Mouse (Mus musculus): ENCODE measurements around the gene Tspo2. TPM values are rescaled to one million over a fixed set of nuclear protein-coding genes. Genes with fewer than 3 reads are reported as not detected.
A peak's percentile ranks its signal among the peaks of the same experiment; 100 is the strongest.

The Tspo2 gene
- polyA plus RNA-seq, 1 experiment from 2014 or later = 3.5 TPM

DNA sequence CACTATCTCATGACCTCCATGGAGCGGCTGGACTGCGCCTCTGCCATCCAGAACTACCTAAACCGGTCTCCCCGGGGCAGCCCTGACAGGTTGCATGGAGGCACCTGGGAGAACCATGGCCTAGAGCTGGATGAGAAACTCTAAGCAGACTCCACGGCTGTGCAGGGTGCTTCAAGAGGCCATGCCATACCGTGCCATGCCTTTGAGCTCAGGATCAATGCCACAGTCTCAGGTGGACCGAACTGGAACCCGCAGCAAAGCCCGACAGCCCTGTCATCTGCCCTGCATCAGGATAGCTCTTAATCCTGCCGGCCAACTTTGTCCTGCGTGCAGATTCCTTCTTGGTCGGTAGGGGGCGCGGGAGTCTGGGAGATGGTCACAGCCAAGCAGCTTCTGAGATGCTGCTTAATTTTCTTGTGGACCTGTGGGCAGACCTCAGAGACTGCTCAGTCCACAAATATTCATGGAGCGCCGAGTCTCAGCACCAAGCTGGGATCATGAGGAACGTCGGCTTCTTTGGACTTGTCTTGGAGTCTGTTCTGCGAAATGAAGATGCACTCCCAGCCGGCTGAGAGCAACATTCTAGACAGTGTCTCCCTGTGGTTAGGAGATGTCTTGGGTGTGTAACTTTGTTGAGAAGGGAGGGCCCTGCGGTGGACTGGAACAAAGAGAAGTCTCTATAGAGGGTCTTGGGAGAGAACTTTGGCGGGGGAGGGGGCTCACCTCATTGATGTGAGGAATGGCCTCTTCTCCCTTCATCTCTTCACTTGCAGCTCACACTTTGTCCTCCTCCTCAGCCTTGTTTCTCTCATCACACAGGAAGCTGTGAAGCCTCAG lies 16.3 kb upstream of the Tspo2 start:
- peak; percentile 93 for ATAC-seq
- Histone ChIP-seq H3K4me3 (replicated peaks) (peak overlapping the region; percentile 25), H3K4me2 (replicated peaks) (peak overlapping the region; percentile 44), H3K27me3 (peaks cover 8% of the 10 kb centered on the region), H3K4me1 (replicated peaks) (no peaks in the 10 kb centered on the region; the same call in 1 of the 2 replicates), H3K9ac (replicated peaks) (0 out of 2 replicates have a peak overlapping the region, but pooled peaks have one; percentile 28), H3K27ac (no peak overlapping the region), H3K36me3 (no peaks in the 10 kb centered on the region), H3K9me3 (no peaks in the 10 kb centered on the region)
- 11% methylated on average over 22 of the region's 22 CpGs for WGBS

GRCm38 (mm10) chr17:48466769-48467394 lies 15.6 kb upstream of the Tspo2 start:
- H3K4me1 ChIP-seq (replicated peaks) = no peaks in the 10 kb centered on the region; the same call in 1 of the 2 replicates
- peak overlapping the region; percentile 25 for H3K4me3 ChIP-seq (replicated peaks)
- no peaks in the 10 kb centered on the region for H3K36me3 ChIP-seq
- ATAC-seq = peak; percentile 71
- WGBS = 43% methylated on average over 22 of the region's 22 CpGs
- peak overlapping the region; percentile 44 for H3K4me2 ChIP-seq (replicated peaks)
- no peak overlapping the region for H3K27ac ChIP-seq
- no peaks in the 10 kb centered on the region for H3K9me3 ChIP-seq
- peaks cover 8% of the 10 kb centered on the region for H3K27me3 ChIP-seq
- 0 out of 2 replicates have a peak overlapping the region, but pooled peaks have one; percentile 28 for H3K9ac ChIP-seq (replicated peaks)

- no peaks in the 10 kb centered on the region for H3K36me3 ChIP-seq
- no peak for ATAC-seq
- H3K27me3 ChIP-seq = peaks cover 8% of the 10 kb centered on the region
- H3K9ac ChIP-seq (replicated peaks) = no peak overlapping the region
- H3K9me3 ChIP-seq = no peaks in the 10 kb centered on the region
- 86% methylated on average over 4 of the region's 4 CpGs for WGBS
- no peak overlapping the region for H3K27ac ChIP-seq
- H3K4me3 ChIP-seq (replicated peaks) = no peak overlapping the region
- H3K4me1 ChIP-seq (replicated peaks) = no peaks in the 10 kb centered on the region; the same call in 1 of the 2 replicates
- H3K4me2 ChIP-seq (replicated peaks) = no peak overlapping the region
Observed at GRCm38 (mm10) chr17:48463391-48463790, 12.1 kb upstream of the Tspo2 start.

DNA sequence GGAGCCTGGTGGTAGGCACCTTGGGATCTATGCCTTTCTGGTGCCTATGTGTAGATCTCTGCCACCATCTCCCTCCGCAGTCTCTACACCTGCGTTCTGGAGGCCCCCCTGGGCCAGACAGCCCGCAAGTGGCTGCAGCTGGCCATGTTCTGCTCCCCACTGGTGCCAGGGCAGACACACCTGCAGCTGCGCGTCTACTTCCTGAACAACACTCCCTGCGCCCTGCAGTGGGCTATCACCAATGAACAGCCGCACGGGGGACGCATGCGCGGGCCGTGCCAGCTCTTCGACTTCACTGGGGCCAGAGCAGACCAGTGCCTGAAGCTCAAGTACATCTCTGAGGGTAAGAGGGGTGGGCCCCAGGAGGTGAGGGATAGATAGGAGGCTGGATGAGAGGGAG lies 10.8 kb upstream of the Tspo2 start:
- Histone ChIP-seq H3K9me3 (no peaks in the 10 kb centered on the region), H3K4me1 (replicated peaks) (no peaks in the 10 kb centered on the region; the same call in 1 of the 2 replicates), H3K9ac (replicated peaks) (no peak overlapping the region), H3K36me3 (no peaks in the 10 kb centered on the region), H3K27me3 (peaks cover 4% of the 10 kb centered on the region), H3K27ac (no peak overlapping the region), H3K4me3 (replicated peaks) (no peak overlapping the region), H3K4me2 (replicated peaks) (no peak overlapping the region)
- WGBS = 93% methylated on average over 13 of the region's 13 CpGs
- ATAC-seq = no peak

DNA sequence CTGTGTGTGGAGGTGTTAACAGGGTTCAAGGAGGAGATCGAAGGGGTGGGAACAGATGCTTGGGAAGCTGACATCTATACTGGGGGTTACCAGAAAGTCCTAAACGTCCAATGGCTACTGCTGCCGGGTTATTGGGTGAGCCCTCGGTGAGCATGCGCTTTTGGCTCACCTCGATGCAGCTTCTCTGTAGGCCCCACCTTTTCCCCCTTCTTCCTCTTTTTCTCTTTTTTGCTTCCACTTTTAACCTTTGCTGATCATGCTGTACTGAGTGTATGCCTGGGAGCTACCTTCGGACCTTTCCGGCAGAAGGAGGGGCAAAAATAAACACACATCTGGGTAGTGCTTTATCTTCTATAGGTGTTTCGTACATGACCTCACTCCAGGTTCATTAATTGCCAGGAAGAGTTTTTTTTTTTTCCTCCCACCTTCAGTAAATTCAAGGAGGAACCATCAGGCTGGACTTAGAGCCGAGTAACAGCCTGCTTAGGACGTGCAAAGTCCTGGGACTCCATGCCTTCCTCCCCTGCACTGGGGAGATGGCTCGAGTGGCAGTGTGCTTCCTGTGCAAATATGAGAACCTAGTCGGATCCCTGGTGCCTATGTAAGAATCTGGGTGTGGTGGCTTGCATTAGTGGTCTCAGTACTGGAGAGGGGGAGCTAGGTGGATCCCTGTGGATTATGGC lies 6.8 kb upstream of the Tspo2 start:
- Histone ChIP-seq H3K36me3 (no peaks in the 10 kb centered on the region), H3K9me3 (no peaks in the 10 kb centered on the region), H3K4me1 (replicated peaks) (no peaks in the 10 kb centered on the region), H3K4me3 (replicated peaks) (no peak overlapping the region), H3K27me3 (no peaks in the 10 kb centered on the region), H3K27ac (no peak overlapping the region), H3K4me2 (replicated peaks) (no peak overlapping the region), H3K9ac (replicated peaks) (no peak overlapping the region)
- ATAC-seq = no peak
- 90% methylated on average over 13 of the region's 13 CpGs for WGBS

- 86% methylated on average over 2 of the region's 2 CpGs for WGBS
- Histone ChIP-seq H3K27ac (no peak overlapping the region), H3K4me3 (replicated peaks) (no peak overlapping the region), H3K36me3 (no peaks in the 10 kb centered on the region), H3K4me1 (replicated peaks) (peaks cover 13% of the 10 kb centered on the region; the same call in 1 of the 2 replicates), H3K9me3 (no peaks in the 10 kb centered on the region), H3K9ac (replicated peaks) (no peak overlapping the region), H3K27me3 (no peaks in the 10 kb centered on the region), H3K4me2 (replicated peaks) (no peak overlapping the region)
- ATAC-seq = no peak
Observed at GRCm38 (mm10) chr17:48455955-48456354, 4.6 kb upstream of the Tspo2 start.

GRCm38 (mm10) chr17:48454688-48455087 lies 3.4 kb upstream of the Tspo2 start, which contains the start of gene Unc5cl:
TSS of gene Unc5cl (plus strand) at chr17:48454901.
- no peaks in the 10 kb centered on the region for H3K9me3 ChIP-seq

DNA sequence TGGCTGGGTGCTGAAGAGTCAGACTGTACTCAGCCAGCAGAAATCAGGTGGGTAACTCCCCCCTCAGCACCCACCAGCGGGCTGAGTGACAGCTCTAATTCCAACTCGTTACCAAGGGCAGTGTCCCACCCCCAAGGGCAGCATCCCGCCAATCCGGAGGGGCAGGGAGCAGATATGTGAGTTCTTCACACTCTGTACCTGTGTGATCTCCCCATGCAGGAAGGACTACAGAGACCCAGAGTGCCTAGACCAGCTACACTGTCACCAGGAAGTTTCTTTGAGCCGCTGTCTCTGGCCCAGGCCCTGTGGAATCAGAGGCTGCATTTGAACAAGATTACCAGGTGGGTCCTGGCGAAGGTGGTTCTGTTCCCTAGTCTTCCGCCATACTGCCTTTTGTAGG lies 2.9 kb upstream of the Tspo2 start:
- no peak overlapping the region for H3K9ac ChIP-seq (replicated peaks)
- H3K27me3 ChIP-seq = no peaks in the 10 kb centered on the region
- no peak overlapping the region for H3K4me2 ChIP-seq (replicated peaks)
- ATAC-seq = no peak
- H3K4me3 ChIP-seq (replicated peaks) = no peak overlapping the region
- H3K4me1 ChIP-seq (replicated peaks) = peaks cover 13% of the 10 kb centered on the region; the same call in 1 of the 2 replicates
- no peak overlapping the region for H3K27ac ChIP-seq
- WGBS = 60% methylated on average over 7 of the region's 7 CpGs
- H3K36me3 ChIP-seq = no peaks in the 10 kb centered on the region
- H3K9me3 ChIP-seq = no peaks in the 10 kb centered on the region

More at GRCm38 (mm10) chr17:48454688-48455087, 3.4 kb upstream of the Tspo2 start, which contains the start of gene Unc5cl:
- Histone ChIP-seq H3K4me3 (replicated peaks) (no peak within 1 kb of the TSS), H3K27ac (no peak within 1 kb of the TSS), H3K27me3 (no peaks in the 10 kb centered on the region), H3K4me2 (replicated peaks) (no peak within 1 kb of the TSS), H3K4me1 (replicated peaks) (peaks cover 13% of the 10 kb centered on the region; the same call in 1 of the 2 replicates), H3K36me3 (no peaks in the 10 kb centered on the region), H3K9ac (replicated peaks) (no peak within 1 kb of the TSS)
- 62% methylated on average over 11 of the region's 11 CpGs for WGBS
- no peak for ATAC-seq

- Histone ChIP-seq H3K27ac (no peak overlapping the region), H3K9ac (replicated peaks) (no peak overlapping the region), H3K4me1 (replicated peaks) (peaks cover 13% of the 10 kb centered on the region; the same call in 1 of the 2 replicates), H3K9me3 (no peaks in the 10 kb centered on the region), H3K27me3 (no peaks in the 10 kb centered on the region), H3K36me3 (no peaks in the 10 kb centered on the region), H3K4me3 (replicated peaks) (no peak overlapping the region), H3K4me2 (replicated peaks) (no peak overlapping the region)
- ATAC-seq = no peak
- 77% methylated on average over 7 of the region's 7 CpGs for WGBS
Observed at GRCm38 (mm10) chr17:48453489-48453888, 2.2 kb upstream of the Tspo2 start.

DNA sequence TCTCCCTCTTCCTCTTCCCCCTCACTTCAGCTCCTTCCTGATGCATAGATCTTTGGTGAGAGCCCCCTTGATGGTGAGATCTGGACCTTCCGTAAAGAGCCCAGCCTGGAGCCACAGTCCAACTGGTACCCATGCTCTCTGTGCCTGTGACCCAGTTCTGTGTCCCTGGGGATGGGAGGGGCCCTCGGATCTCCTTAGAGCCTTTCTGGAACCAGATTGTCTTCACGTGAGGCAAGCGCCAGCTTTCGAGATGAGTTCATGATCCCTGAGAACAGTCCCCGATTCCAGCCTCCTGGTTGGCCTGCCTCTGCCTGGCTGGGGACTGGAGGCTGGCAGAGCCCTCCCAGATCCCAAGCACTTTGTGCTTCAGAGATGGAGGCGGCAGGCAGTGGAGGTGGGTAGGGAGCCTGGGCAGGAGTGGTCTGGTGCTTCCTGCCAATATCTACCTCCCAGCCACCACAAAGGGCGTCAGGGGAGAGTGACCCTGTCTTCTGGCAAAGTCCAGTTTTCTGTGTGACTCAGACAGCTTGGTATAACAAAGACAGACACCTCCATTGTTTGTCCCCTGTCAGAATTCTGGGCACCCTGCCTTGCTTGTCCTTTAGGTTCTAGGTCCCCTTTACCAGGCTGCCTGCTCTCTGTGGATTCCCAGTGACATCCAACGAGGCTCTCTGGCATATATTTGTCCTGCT lies 577 bp upstream of the Tspo2 start:
- Histone ChIP-seq H3K27me3 (no peaks in the 10 kb centered on the region), H3K27ac (no peak overlapping the region), H3K9ac (replicated peaks) (no peak overlapping the region), H3K9me3 (no peaks in the 10 kb centered on the region), H3K4me2 (replicated peaks) (no peak overlapping the region), H3K4me3 (replicated peaks) (no peak overlapping the region), H3K4me1 (replicated peaks) (peaks cover 13% of the 10 kb centered on the region; the same call in 1 of the 2 replicates), H3K36me3 (no peaks in the 10 kb centered on the region)
- WGBS = 60% methylated on average over 9 of the region's 9 CpGs
- ATAC-seq = no peak

GRCm38 (mm10) chr17:48450666-48451352 lies 513 bp downstream of the Tspo2 start:
- Histone ChIP-seq H3K27me3 (no peaks in the 10 kb centered on the region), H3K27ac (no peak overlapping the region), H3K4me2 (replicated peaks) (no peak overlapping the region), H3K4me1 (replicated peaks) (peaks cover 13% of the 10 kb centered on the region; the same call in 1 of the 2 replicates), H3K36me3 (no peaks in the 10 kb centered on the region), H3K9me3 (no peaks in the 10 kb centered on the region), H3K4me3 (replicated peaks) (no peak overlapping the region), H3K9ac (replicated peaks) (no peak overlapping the region)
- WGBS = 74% methylated on average over 13 of the region's 13 CpGs
- peak; percentile 22; the same call in 1 of the 2 replicates for ATAC-seq

Measured in midbrain, embryonic 13.5 days (tissue).